Comparison of ENCODE assay signal across 7 mouse cellular contexts in genomic region chr4:63403040-63403959, GRCm38 (mm10). TPM values are rescaled to one million over a fixed set of nuclear protein-coding genes. Genes with fewer than 3 reads are reported as not detected.
DNase-seq lines count a peak whose midpoint lies in the region; ATAC-seq and TF ChIP-seq lines count a peak whose summit lies in the region.

Gene Akna (minus strand): TSS chr4:63403354.

- 14% methylated on average over 17 of the region's 17 CpGs for WGBS in embryonic facial prominence, embryonic 11.5 days
- WGBS in intestine, postnatal 0 days, result 16% methylated on average over 16 of the region's 17 CpGs
- whole genome bisulfite sequencing in limb, embryonic 10.5 days, result 14% methylated on average over 17 of the region's 17 CpGs
- 14% methylated on average over 17 of the region's 17 CpGs for WGBS in midbrain, embryonic 11.5 days
- 10% methylated on average over 17 of the region's 17 CpGs for WGBS in small intestine, adult 2 months

- H3K36me3 ChIP-seq in embryonic facial prominence, embryonic 11.5 days (replicated peaks; ENCODE audit: control insufficient read depth, insufficient read depth, low read depth, low read length), result no peaks in the 10 kb centered on the region
- no peaks in the 10 kb centered on the region for H3K36me3 ChIP-seq in intestine, postnatal 0 days (ENCODE audit: control insufficient read depth, insufficient read depth)
- H3K36me3 ChIP-seq in limb, embryonic 10.5 days, result no peaks in the 10 kb centered on the region
- no peaks in the 10 kb centered on the region for H3K36me3 ChIP-seq in midbrain, embryonic 11.5 days (ENCODE audit: control insufficient read depth, insufficient read depth, low read length)
- no peaks in the 10 kb centered on the region for H3K36me3 ChIP-seq in small intestine, adult 2 months (ENCODE audit: control insufficient read depth, insufficient read depth, low read length)

- peak within 1 kb of the TSS; percentile 64 for H3K9ac ChIP-seq in embryonic facial prominence, embryonic 11.5 days (replicated peaks; ENCODE audit: low read length)
- peak within 1 kb of the TSS; percentile 37; the same call in 1 of the 2 replicates for H3K9ac ChIP-seq in intestine, postnatal 0 days (ENCODE audit: low read depth, low read length)
- peak within 1 kb of the TSS; percentile 61 for H3K9ac ChIP-seq in midbrain, embryonic 11.5 days (ENCODE audit: low read length)

- H3K4me2 ChIP-seq in embryonic facial prominence, embryonic 11.5 days (ENCODE audit: low read depth, low read length), result peak within 1 kb of the TSS; percentile 57
- H3K4me2 ChIP-seq in intestine, postnatal 0 days (replicated peaks; ENCODE audit: low read depth), result peak within 1 kb of the TSS; percentile 57
- H3K4me2 ChIP-seq in midbrain, embryonic 11.5 days, result peak within 1 kb of the TSS; percentile 38

- H3K27me3 ChIP-seq in embryonic facial prominence, embryonic 11.5 days (ENCODE audit: control insufficient read depth, insufficient read depth, low read length), result no peaks in the 10 kb centered on the region
- no peaks in the 10 kb centered on the region for H3K27me3 ChIP-seq in intestine, postnatal 0 days (replicated peaks; ENCODE audit: control insufficient read depth, insufficient read depth, low read length)
- no peaks in the 10 kb centered on the region for H3K27me3 ChIP-seq in limb, embryonic 10.5 days (ENCODE audit: low read depth, poor library complexity, severe bottlenecking)
- no peaks in the 10 kb centered on the region for H3K27me3 ChIP-seq in midbrain, embryonic 11.5 days (ENCODE audit: control insufficient read depth, insufficient read depth, low read length)
- no peaks in the 10 kb centered on the region for H3K27me3 ChIP-seq in small intestine, adult 2 months (ENCODE audit: control insufficient read depth, insufficient read depth, low read length)

- peak within 1 kb of the TSS; percentile 30 for H3K4me3 ChIP-seq in embryonic facial prominence, embryonic 11.5 days (ENCODE audit: low read depth, low read length)
- H3K4me3 ChIP-seq in intestine, postnatal 0 days (ENCODE audit: low read depth, low read length), result peak within 1 kb of the TSS; percentile 26
- H3K4me3 ChIP-seq in limb, embryonic 10.5 days, result peak within 1 kb of the TSS; percentile 51
- peak within 1 kb of the TSS; percentile 18 for H3K4me3 ChIP-seq in midbrain, embryonic 11.5 days (ENCODE audit: low read depth, low read length)
- peak within 1 kb of the TSS; percentile 67 for H3K4me3 ChIP-seq in small intestine, adult 2 months (ENCODE audit: low read depth, low read length)

- peak; percentile 85 for ATAC-seq in embryonic facial prominence, embryonic 11.5 days (replicated peaks; ENCODE audit: insufficient number of reproducible peaks, low FRiP score, low TSS enrichment, low read depth)
- ATAC-seq in granulocyte monocyte progenitor cell, adult 5-6 weeks (replicated peaks; ENCODE audit: poor library complexity, severe bottlenecking), result peak; percentile 13
- ATAC-seq in intestine, postnatal 0 days, result peak; percentile 75
- peak; percentile 84 for ATAC-seq in midbrain, embryonic 11.5 days (ENCODE audit: low FRiP score)

- H3K4me1 ChIP-seq in embryonic facial prominence, embryonic 11.5 days (ENCODE audit: control insufficient read depth, insufficient read depth, low read length), result peaks cover 14% of the 10 kb centered on the region
- H3K4me1 ChIP-seq in intestine, postnatal 0 days (replicated peaks; ENCODE audit: control insufficient read depth, insufficient read depth, low read length), result peaks cover 2% of the 10 kb centered on the region; the same call in 1 of the 2 replicates
- H3K4me1 ChIP-seq in limb, embryonic 10.5 days, result peaks cover 77% of the 10 kb centered on the region
- peaks cover 25% of the 10 kb centered on the region for H3K4me1 ChIP-seq in midbrain, embryonic 11.5 days (ENCODE audit: control insufficient read depth, insufficient read depth, low read length)
- peaks cover 10% of the 10 kb centered on the region; the same call in 1 of the 2 replicates for H3K4me1 ChIP-seq in small intestine, adult 2 months (ENCODE audit: control insufficient read depth, insufficient read depth, insufficient read length, low read length)

- peak; percentile 94 for DNase-seq in adipocyte (ENCODE audit: low spot score)
- peak; percentile 86 for DNase-seq in embryonic facial prominence, embryonic 11.5 days (ENCODE audit: low spot score)
- DNase-seq in limb, embryonic 10.5 days (ENCODE audit: low spot score), result peak; percentile 82
- DNase-seq in midbrain, embryonic 11.5 days (ENCODE audit: low spot score, missing footprints), result peak; percentile 95

- no peak for TF ChIP-seq CTCF in intestine, postnatal 0 days (IDR thresholded peaks at IDR 0.05; ENCODE audit: low read depth)
- TF ChIP-seq CTCF in small intestine, adult 2 months (IDR thresholded peaks at IDR 0.05; ENCODE audit: extremely low read depth, insufficient read length, insufficient replicate concordance, low read depth, low read length), result no peak

- no peaks in the 10 kb centered on the region for H3K9me3 ChIP-seq in embryonic facial prominence, embryonic 11.5 days (replicated peaks; ENCODE audit: control insufficient read depth, low read length)
- H3K9me3 ChIP-seq in intestine, postnatal 0 days (ENCODE audit: control insufficient read depth), result no peaks in the 10 kb centered on the region
- H3K9me3 ChIP-seq in limb, embryonic 10.5 days (replicated peaks), result no peaks in the 10 kb centered on the region
- no peaks in the 10 kb centered on the region for H3K9me3 ChIP-seq in midbrain, embryonic 11.5 days (ENCODE audit: control insufficient read depth, low read length)

- peak; percentile 48 for TF ChIP-seq POLR2A in small intestine, adult 2 months (IDR thresholded peaks at IDR 0.05; ENCODE audit: low read depth, low read length)

- H3K27ac ChIP-seq in embryonic facial prominence, embryonic 11.5 days (replicated peaks; ENCODE audit: low read depth, low read length), result peak within 1 kb of the TSS; percentile 77
- peak within 1 kb of the TSS; percentile 80 for H3K27ac ChIP-seq in intestine, postnatal 0 days (ENCODE audit: low read depth, low read length)
- H3K27ac ChIP-seq in limb, embryonic 10.5 days, result peak within 1 kb of the TSS; percentile 95
- H3K27ac ChIP-seq in midbrain, embryonic 11.5 days (ENCODE audit: low read depth, low read length), result peak within 1 kb of the TSS; percentile 44
- H3K27ac ChIP-seq in small intestine, adult 2 months (ENCODE audit: insufficient read depth, low read depth, low read length), result peak within 1 kb of the TSS; percentile 97

RNA-seq across cellular contexts. Expression of gene Akna, which starts in this region (rescaled TPM):
- 5.2 and 6.2 TPM in 2 replicates for polyA plus RNA-seq in embryonic facial prominence, embryonic 11.5 days (2014; fragmentation: Nextera tagmentation; extraction: Ambion mirVana)
- total RNA-seq in granulocyte monocyte progenitor cell, adult 5-6 weeks (2014; fragmentation: Nextera tagmentation), result 32.9 and 33.6 TPM in 2 replicates
- 9.7 and 13.6 TPM in 2 replicates for total RNA-seq in granulocyte monocyte progenitor cell, adult 5-6 weeks (2017)
- polyA plus RNA-seq in intestine, postnatal 0 days (2015; fragmentation: Nextera tagmentation; extraction: Ambion mirVana), result 1.4 and 1.6 TPM in 2 replicates
- 12.3 and 17.2 TPM in 2 replicates for polyA plus RNA-seq in limb, embryonic 10.5 days (2016; fragmentation: Nextera tagmentation; extraction: Ambion mirVana)
- polyA plus RNA-seq in midbrain, embryonic 11.5 days (2014; fragmentation: Nextera tagmentation; extraction: Ambion mirVana), result 7.0 and 9.1 TPM in 2 replicates
- polyA plus RNA-seq in small intestine, adult 2 months (2012; rRNA removed), result 8.1 and 11.5 TPM in 2 replicates

Comparison
In these comparisons a context has a peak if more than half of its experiments do, and no peak if none do; other contexts are left out.
1. Peak in every context shown above with its lines: DNase-seq, ATAC-seq, H3K4me3 ChIP-seq and H3K27ac ChIP-seq.
2. ATAC-seq: peak in every context shown above with its lines; median percentile 85 in embryonic facial prominence, embryonic 11.5 days; 84 in midbrain, embryonic 11.5 days; 75 in intestine, postnatal 0 days; 13 in granulocyte monocyte progenitor cell, adult 5-6 weeks.
3. H3K27ac ChIP-seq: peak in every context shown above with its lines; median percentile 97 in small intestine, adult 2 months; 95 in limb, embryonic 10.5 days; 80 in intestine, postnatal 0 days; 77 in embryonic facial prominence, embryonic 11.5 days; 44 in midbrain, embryonic 11.5 days.